Mouse (Mus musculus): ENCODE data around the gene Mthfd1l. TPM values are rescaled to one million over a fixed set of nuclear protein-coding genes. Genes with fewer than 3 reads are reported as not detected.
A peak's percentile ranks its signal among the peaks of the same experiment; 100 is the strongest.

Mthfd1l gene
- total and polyA plus RNA-seq, 2 experiments from 2014 or later, result 2.8 to 3.0 TPM

DNA sequence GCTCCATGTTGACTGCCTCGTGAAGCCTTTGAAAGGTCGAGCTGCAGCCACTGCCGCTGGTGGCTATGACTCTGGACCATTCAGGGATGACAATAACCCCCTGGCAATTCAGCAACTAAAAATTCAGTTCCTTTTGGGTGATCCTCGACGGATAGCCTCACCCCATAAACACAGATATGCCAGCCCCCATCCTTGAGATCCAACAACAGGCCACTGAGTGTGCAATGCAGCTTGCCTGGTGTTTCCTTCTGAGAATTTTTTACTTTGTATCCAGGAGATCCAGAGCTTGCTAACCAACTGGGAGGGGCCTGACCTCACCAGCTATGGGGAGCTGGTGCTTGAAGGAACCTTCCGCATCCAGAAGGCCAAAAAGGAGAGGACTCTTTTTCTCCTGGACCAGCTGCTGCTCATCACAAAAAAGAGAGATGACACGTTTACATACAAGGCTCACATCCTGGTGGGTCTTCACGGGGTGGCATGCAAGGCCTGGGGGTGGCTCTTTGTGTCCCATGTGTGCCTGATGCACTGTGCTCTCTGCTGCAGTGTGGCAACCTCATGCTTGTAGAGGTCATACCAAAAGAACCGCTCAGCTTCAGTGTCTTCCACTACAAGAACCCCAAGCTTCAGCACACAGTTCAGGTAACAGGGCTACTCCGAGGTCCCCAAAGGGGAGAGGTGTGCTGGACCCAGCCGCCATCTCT is 32.9 kb upstream of the Mthfd1l start:
- no peaks in the 10 kb centered on the region for H3K9me3 ChIP-seq (replicated peaks; ENCODE audit: control insufficient read depth, low read length)

DNA sequence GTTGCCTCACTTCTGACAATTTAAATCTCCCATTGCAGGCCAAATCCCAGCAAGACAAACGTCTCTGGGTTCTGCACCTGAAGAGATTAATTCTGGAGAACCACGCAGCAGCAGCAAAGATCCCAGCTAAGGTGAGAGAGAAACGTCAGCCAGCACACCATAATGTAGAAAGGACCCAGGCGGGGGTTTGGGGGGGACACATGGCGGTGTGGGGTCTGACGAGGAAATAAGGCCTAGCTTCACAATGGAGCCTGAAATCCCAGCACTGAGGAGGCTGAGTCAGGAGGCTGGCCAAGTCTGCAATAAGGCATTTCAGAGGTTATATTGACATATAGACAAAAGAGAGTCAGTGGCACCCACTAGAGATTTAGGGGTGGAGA is 32.3 kb upstream of the Mthfd1l start:
- Histone ChIP-seq H3K27me3 (ENCODE audit: control insufficient read depth, insufficient read depth, low read length) (no peaks in the 10 kb centered on the region), H3K27ac (ENCODE audit: low read depth) (peak overlapping the region; percentile 8; the same call in 1 of the 2 replicates), H3K9ac (replicated peaks; ENCODE audit: low read depth, low read length) (no peak overlapping the region), H3K4me3 (ENCODE audit: low read depth, low read length) (no peak overlapping the region), H3K36me3 (replicated peaks; ENCODE audit: control insufficient read depth, insufficient read depth, low read length) (peaks cover 12% of the 10 kb centered on the region), H3K4me2 (ENCODE audit: low read depth, low read length) (no peak overlapping the region), H3K4me1 (ENCODE audit: control insufficient read depth, insufficient read depth) (no peaks in the 10 kb centered on the region), H3K9me3 (replicated peaks; ENCODE audit: control insufficient read depth, low read length) (no peaks in the 10 kb centered on the region)
- DNase-seq (ENCODE audit: low spot score), result no peak
- no peak for ATAC-seq (ENCODE audit: insufficient read depth, low read depth)
- TF ChIP-seq CTCF (IDR thresholded peaks at IDR 0.05; ENCODE audit: low read depth) (no peak), EP300 (IDR thresholded peaks at IDR 0.05; ENCODE audit: low read depth) (no peak)
- 89% methylated on average over 6 of the region's 6 CpGs for WGBS

More for the DNA sequence above, 32.9 kb upstream of the Mthfd1l start:
- H3K9ac ChIP-seq (replicated peaks; ENCODE audit: low read depth, low read length), result no peak overlapping the region
- no peak overlapping the region for H3K4me3 ChIP-seq (ENCODE audit: low read depth, low read length)
- 88% methylated on average over 11 of the region's 11 CpGs for WGBS
- ATAC-seq (ENCODE audit: insufficient read depth, low read depth) (no peak), DNase-seq (ENCODE audit: low spot score) (no peak)
- H3K4me1 ChIP-seq (ENCODE audit: control insufficient read depth, insufficient read depth), result no peaks in the 10 kb centered on the region
- H3K36me3 ChIP-seq (replicated peaks; ENCODE audit: control insufficient read depth, insufficient read depth, low read length), result peaks cover 12% of the 10 kb centered on the region
- peak overlapping the region; percentile 8; the same call in 1 of the 2 replicates for H3K27ac ChIP-seq (ENCODE audit: low read depth)
- TF ChIP-seq EP300 (IDR thresholded peaks at IDR 0.05; ENCODE audit: low read depth), result no peak
- H3K4me2 ChIP-seq (ENCODE audit: low read depth, low read length), result no peak overlapping the region
- no peaks in the 10 kb centered on the region for H3K27me3 ChIP-seq (ENCODE audit: control insufficient read depth, insufficient read depth, low read length)

DNA sequence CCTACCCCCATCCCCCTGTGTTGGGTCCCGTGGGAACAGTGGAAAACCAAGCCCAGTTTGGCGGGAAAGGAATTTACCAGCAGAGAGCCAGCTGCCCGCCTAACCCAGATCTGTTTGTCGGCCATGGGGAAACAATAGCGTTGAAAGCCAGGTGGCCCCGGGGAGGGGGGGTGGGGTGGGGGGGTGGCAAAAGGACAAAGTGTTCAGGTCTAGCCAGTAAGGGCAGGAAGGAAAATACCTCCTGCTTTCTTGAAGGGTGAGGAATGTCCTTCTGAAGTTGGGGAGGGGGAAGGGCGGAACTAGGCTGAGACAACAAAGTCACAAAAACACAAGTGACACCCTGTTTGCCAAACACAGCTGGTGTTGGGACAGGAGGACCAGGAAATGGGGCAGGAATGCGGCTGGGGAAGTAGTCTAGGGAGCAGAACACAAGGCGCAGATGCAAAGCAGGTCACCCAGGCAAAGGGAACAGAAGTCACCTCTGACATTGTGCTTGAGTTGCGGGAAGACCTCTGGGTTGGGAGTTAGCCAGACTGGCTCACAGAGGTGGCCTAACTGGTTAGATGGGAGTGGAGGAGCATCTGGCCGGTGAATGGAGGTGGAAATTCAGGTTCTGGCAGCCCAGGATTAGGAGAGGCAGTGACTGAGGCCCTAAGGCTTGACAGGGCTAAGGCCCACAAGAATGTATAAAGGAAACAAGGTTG is 31.7 kb upstream of the Mthfd1l start:
- TF ChIP-seq CTCF (IDR thresholded peaks at IDR 0.05; ENCODE audit: low read depth) (no peak), EP300 (IDR thresholded peaks at IDR 0.05; ENCODE audit: low read depth) (no peak)
- no peaks in the 10 kb centered on the region for H3K27me3 ChIP-seq (ENCODE audit: control insufficient read depth, insufficient read depth, low read length)
- no peaks in the 10 kb centered on the region for H3K9me3 ChIP-seq (replicated peaks; ENCODE audit: control insufficient read depth, low read length)
- H3K27ac ChIP-seq (ENCODE audit: low read depth), result 0 out of 2 replicates have a peak overlapping the region, but pooled peaks have one; percentile 8
- H3K4me1 ChIP-seq (ENCODE audit: control insufficient read depth, insufficient read depth), result no peaks in the 10 kb centered on the region
- WGBS, result 38% methylated on average over 11 of the region's 11 CpGs
- no peak overlapping the region for H3K4me2 ChIP-seq (ENCODE audit: low read depth, low read length)
- peak; percentile 47 for ATAC-seq (ENCODE audit: insufficient read depth, low read depth)
- H3K4me3 ChIP-seq (ENCODE audit: low read depth, low read length), result no peak overlapping the region
- peak; percentile 27 for DNase-seq (ENCODE audit: low spot score)
- H3K36me3 ChIP-seq (replicated peaks; ENCODE audit: control insufficient read depth, insufficient read depth, low read length), result peaks cover 12% of the 10 kb centered on the region
- no peak overlapping the region for H3K9ac ChIP-seq (replicated peaks; ENCODE audit: low read depth, low read length)

- ATAC-seq (ENCODE audit: insufficient read depth, low read depth) (no peak), DNase-seq (ENCODE audit: low spot score) (no peak)
- H3K27ac ChIP-seq (ENCODE audit: low read depth), result no peak overlapping the region
- no peaks in the 10 kb centered on the region for H3K9me3 ChIP-seq (replicated peaks; ENCODE audit: control insufficient read depth, low read length)
- no peak overlapping the region for H3K4me3 ChIP-seq (ENCODE audit: low read depth, low read length)
- no peak overlapping the region for H3K9ac ChIP-seq (replicated peaks; ENCODE audit: low read depth, low read length)
- TF ChIP-seq CTCF (IDR thresholded peaks at IDR 0.05; ENCODE audit: low read depth) (no peak), EP300 (IDR thresholded peaks at IDR 0.05; ENCODE audit: low read depth) (no peak)
- H3K36me3 ChIP-seq (replicated peaks; ENCODE audit: control insufficient read depth, insufficient read depth, low read length), result peaks cover 12% of the 10 kb centered on the region
- 52% methylated on average over 6 of the region's 6 CpGs for WGBS
- H3K27me3 ChIP-seq (ENCODE audit: control insufficient read depth, insufficient read depth, low read length), result no peaks in the 10 kb centered on the region
- H3K4me2 ChIP-seq (ENCODE audit: low read depth, low read length), result no peak overlapping the region
- H3K4me1 ChIP-seq (ENCODE audit: control insufficient read depth, insufficient read depth), result no peaks in the 10 kb centered on the region
These were observed 30.6 kb upstream of the Mthfd1l start for GRCm38 (mm10) chr10:3942289-3942688.

DNA sequence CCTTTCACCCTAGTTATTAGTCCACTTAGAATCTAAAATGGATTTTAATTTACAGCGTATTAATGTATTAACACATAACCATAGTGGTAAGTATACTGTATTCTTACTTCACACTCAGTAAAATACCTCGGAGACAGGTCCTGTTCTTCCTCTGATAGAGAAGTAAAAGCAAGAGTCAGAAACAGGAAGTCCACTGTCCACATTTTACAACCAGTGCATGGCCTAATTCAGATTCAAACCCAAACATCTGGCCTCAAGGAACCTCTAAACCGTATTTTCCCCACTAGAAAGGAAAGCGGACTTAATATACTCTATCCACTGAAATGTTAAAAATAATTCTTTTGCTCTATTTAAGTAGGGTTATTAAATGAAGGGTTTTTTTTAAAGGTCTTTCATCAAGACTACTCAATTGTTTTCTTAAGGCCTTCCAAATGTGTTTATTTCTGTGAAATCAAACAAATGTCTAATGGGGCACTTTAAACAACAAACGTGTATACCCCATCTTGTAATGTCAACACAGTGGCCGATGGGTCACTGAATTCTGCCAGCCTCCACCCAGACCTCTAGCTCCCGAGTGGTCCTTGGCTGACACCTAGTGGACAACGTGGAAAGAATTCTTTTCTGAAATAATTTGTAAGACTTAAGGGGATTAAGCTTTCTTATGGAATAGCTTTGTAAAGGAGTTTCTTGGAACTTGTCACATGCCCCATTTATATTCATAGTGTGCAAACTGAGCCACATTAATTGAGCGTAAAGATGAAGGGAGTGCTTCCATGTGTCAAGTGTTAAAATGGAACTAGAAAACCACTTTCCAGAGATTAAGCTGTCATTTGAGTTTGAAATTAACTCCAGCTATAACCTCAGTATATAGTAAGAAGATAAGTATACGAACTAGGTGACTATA is 29.2 kb upstream of the Mthfd1l start:
- ATAC-seq (ENCODE audit: insufficient read depth, low read depth) (peak; percentile 52; the same call in 1 of the 2 replicates), DNase-seq (ENCODE audit: low spot score) (peak; percentile 66)
- Histone ChIP-seq H3K4me3 (ENCODE audit: low read depth, low read length) (no peak overlapping the region), H3K36me3 (replicated peaks; ENCODE audit: control insufficient read depth, insufficient read depth, low read length) (peaks cover 12% of the 10 kb centered on the region), H3K4me1 (ENCODE audit: control insufficient read depth, insufficient read depth) (no peaks in the 10 kb centered on the region), H3K4me2 (ENCODE audit: low read depth, low read length) (no peak overlapping the region), H3K27ac (ENCODE audit: low read depth) (no peak overlapping the region), H3K9ac (replicated peaks; ENCODE audit: low read depth, low read length) (no peak overlapping the region), H3K9me3 (replicated peaks; ENCODE audit: control insufficient read depth, low read length) (no peaks in the 10 kb centered on the region), H3K27me3 (ENCODE audit: control insufficient read depth, insufficient read depth, low read length) (no peaks in the 10 kb centered on the region)
- WGBS, result 28% methylated on average over 10 of the region's 10 CpGs
- TF ChIP-seq EP300 (IDR thresholded peaks at IDR 0.05; ENCODE audit: low read depth) (no peak), CTCF (IDR thresholded peaks at IDR 0.05; ENCODE audit: low read depth) (peak; percentile 94)
